Mouse (Mus musculus) left cerebral cortex, adult 8-10 months (tissue): ENCODE measurements at regions not wholly inside any gene's neighbourhood (a gene's known extent, or its start where the extent isn't known, plus 50 kb on each side); places are given as distances from the start of the nearest gene placed in this dataset.

Experiments
- DNase-seq, 2 experiments: peaks; one replicate each; pipeline ENCODE4 v3.0.0; 2022; ENCODE audit warnings: low spot score in 2 of 2

DNA sequence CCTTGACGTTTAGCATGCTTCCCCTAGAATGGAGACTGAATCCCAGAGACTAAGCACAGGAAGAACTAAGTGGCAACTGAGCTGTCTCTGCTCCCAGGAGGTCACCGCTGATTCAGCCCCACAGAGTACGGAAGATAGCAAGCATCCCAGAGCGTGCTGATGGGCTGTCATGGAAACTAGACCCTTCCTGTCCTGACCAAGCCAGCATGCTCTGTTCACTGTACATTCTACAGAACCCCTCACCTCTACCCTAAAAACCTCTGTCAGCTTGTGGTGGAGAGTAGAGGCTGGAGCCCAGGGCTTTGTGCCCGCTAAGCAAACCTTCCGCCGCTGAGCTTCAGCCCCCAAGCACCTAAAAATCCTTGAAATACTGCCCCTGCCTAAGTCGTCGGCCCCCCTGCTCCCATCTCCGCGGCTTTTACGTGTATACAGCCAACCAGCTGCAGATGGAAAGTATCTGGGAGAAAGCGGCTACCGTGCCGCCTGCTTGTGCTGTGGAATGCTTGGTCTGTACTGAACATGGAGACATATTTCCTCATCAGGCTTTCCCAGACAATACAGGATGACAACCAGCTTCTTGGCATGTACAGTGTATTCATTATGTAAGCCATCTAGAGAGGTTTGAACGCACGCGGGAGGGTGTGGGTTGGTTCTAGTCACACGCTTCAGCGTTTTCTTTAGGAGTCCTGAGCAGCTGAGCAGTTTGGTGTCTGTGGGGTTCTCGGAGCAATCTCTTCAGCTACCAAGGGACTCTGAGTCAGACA, 237.1 kb downstream of the Tshz3 start:
- peak; percentile 17 to 83 for DNase-seq

DNA sequence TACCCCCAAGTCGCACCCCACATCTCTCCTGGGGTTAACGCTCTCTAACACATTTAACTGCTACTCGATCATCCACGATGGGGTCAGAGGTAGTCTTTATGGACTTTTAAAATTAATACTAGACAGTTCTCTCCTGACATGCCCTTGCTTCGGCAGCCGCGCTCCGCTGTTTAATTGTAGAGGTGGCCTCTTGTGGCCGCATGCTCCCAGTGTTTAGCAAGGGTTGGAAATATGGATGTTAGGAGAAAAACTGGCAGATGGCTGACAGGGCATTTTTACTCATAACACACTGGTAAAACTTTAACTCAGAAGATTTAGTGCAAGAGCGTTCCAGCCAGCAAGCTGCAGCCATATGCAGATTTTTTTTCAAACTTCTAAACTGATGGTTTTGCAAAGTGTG, 242.7 kb downstream of the Tshz3 start:
- no peak for DNase-seq

DNA sequence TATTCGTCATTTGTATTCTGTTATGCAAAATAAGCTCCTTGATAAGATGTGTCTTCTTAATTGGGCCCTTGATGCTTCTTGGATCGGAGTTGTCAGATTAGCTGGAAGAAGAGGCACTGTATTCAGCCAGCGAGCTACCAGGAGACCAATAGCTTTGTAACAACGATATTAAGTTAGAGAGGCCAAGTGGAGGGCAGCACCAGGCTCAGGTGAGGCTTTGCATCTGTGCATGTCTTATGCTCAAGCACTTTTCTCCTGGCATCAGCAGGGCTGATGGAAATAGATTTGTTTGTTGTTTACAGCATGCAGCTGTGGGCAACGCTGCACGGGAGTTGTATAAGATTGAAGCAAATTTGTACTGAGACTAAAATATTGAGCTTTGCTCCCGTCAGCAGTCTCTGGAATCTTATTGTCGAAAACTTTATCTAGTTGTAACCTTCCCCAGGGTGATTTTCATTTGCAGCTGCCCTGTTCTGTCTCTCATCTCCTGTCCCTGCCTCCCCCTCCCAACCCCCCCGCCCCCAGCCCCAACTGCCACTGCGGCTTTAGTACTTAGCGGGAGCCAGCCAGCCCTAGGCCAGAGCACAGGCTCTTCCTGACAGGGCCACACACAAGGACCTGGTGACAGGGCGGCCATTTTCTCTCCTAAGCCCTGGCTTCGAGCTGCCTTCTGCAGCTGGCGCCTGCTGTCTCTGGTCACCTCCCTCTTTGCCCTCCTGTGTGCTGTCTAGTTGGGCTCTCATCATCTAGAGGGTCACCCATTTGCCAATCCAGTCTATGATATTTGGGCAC, 247.3 kb downstream of the Tshz3 start:
- DNase-seq: no peak

DNA sequence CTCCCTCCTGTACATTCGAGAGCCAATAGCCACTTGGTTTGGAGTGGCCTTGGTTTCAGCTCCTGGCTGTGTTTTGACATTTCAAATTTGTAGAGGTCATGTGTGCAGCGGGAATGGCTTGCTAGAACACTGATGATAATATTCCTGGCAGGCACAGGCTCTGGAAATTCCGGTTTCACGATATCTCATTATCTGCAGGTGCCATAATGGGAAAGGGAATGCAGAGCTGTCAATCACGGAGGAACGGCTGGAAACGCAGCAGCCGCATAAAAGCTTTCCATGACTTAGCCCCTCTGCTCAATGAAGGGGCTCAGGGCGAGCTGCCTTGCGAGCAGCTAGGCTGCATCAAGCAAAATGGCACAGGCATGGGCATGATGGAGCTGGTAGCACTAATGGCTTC, 251.6 kb downstream of the Tshz3 start:
- no peak for DNase-seq

DNA sequence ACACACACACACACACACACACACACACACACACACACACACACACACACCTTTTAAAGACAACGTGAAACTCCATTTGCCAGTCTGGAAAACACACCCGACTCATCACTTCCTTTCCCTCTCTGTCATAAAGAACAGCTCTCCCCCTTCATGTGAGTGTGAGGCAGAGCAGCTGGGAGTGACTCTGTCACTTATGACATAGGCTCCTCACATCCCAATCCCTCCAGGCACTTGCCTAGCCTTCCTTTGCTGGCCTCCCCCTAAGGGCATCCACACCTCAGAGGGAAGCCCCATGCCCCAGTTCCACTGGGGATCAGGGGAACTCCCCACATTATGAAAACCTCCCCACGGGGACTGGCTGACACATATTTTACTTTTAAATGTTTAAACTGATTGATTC, 257.5 kb downstream of the Tshz3 start:
- no peak for DNase-seq

DNA sequence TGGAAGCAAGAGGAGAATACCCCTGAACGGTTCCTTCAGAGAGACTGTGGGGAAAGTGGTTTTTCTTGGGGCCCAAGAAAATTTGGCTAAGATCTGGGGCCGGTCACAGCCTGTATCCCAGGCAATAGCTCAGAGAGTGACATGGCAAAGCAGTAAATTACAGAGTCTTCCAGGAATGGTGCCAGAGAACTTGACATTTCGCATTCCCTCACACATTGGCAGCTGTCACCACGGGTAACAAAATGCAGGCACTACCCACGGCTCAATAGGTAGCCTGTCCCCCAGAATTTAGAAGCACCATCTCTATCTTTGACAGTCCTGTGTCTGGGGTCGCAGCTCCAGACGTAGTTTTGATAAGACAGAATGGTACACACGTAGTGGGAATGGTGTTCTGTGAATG, 260.3 kb downstream of the Tshz3 start:
- no peak for DNase-seq

DNA sequence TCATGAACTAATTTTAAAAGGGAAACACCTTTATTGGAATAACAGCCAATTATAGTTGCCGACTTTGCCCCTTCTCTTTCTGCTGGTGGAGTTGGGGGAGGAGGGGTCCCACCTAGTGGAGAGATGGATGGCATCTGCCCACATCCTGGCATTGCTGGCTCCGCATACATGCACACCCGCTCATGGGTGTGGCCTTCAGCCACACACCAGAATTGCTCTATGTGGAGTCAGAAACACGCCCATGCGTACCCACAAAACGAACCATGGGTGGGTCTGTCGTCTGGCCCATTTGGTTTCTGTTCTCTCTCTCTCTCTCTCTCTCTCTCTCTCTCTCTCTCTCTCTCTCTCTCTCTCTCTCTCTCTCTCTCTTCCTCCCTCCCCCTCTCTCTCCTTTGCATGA, 273.9 kb downstream of the Tshz3 start:
- no peak for DNase-seq

DNA sequence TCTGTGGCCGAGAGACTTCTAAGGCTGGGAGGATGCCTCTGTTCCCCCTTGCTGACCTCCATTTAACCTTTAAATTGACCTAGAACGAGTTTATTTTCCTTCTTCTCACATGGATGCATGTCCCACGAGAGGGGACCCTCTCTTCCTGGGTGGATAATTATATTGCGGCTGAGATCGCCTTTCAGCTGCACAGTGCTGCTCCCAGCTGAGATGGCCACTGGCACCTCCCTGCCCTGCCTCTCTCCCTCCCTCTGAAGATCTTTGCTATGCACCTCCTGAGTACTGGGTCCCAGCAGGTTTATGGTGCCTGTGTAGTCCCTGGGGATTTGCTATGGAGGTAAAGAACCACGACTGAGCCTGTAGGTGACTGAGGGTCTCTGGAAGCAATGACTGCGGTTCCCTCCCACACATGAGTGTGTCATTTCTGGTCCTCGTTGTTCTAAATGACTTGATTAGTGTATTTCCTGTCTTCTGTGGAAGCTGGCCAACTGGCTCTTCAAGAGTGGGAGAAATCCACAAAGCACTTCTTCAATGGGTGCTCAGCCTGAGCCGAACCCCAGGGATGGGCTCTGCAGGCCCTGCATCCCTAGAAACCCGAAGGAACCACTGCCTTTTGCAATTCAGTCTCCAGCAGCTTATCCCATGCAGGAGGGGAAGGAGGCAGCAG, 275.9 kb downstream of the Tshz3 start:
- no peak for DNase-seq

DNA sequence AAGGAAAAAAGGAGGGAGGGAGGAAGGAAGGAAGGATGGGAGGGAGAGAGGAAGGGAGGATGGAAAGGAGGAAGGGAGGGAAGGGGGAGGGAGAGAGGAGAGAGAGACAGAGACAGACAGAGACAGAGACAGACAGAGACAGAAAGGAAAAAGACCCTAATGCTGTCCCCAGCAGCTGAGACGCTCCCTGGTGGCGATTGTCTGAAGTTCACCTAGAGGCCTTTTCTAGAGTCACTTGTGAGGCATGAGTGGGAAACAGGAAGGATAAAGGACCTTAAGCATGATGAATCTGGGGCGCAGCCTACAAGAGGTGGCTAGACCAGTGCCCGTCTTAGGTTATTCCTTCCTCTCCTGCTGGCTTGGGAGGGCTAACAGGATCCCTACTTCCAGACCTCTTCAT, 276.7 kb downstream of the Tshz3 start:
- DNase-seq: peak in 1 of 2 experiments; percentile 13

DNA sequence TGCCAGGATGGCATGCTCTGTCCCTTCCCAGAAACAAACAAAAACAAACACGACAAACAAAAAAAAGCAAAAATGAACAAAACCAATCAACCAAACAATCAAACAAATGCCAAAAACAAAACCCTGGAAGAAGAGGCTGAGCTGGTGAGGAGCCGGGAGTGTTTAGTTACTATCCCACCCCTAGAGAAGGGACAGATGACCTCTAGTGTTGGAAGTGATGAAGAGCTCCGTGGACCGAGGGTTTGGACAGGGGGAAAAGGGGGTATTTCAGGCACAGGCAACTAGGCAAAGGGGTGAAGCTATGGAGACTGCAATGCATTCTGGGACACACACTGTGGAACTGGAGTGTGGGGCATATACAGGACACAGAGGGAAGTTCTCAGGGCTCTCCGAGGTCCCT, 277.6 kb downstream of the Tshz3 start:
- no peak for DNase-seq

DNA sequence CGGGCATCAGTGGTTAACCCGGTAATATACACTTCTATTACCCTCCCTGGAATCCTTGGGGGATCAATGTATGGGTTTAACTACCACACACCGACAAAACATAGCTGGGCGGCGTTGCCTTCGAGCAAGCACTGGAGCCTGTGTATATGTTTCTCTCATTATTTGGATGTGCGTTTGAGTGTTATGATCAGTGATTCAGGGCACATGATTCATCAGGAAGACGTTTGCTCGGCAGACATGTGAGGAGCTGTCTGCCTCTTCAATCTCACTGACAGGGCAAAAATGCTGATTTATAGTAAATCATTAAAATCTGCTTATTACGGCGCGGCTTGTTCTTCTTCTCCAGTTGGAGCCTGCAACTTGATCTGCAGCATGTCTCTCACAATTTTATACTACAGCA, 279.9 kb downstream of the Tshz3 start:
- DNase-seq: no peak

DNA sequence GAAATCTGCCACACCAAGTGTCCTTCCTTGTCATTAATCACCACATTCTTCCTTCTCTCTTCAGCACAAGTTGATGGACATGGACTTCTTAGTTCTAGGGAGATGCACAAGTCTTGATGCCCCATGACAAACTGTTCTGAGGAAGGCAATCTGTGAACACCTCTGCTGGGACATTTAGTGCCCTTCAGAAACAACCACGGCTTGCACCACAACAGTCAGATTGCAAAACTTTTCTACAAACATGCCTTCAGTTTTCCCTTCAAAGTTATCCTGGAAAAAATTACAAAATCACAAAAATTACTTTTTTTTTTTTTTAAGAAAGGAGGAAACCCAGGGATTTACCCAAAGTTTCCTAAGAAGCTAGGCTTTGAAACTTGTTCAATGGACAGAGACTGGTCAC, 291.5 kb downstream of the Tshz3 start:
- no peak for DNase-seq

DNA sequence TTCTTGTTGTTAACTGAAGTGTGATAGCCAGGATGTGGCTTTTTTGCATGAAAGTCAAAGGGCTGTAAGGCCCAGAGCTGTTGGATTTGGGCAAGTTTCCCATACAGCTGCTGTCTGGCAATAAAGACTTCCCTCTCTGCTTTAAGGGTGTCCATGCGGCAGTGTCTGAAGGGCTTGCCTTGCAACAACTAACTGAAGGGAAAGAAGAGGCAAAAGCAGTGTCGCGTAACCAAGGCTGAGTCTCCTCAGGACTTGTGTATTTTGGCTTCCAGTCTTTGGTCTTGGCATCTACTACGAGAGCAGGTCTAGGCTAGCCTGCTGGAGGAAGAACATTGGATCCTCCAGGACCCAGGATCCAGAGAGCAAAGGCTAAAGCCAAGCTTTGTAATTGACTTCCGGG, 306.7 kb downstream of the Tshz3 start:
- no peak for DNase-seq

DNA sequence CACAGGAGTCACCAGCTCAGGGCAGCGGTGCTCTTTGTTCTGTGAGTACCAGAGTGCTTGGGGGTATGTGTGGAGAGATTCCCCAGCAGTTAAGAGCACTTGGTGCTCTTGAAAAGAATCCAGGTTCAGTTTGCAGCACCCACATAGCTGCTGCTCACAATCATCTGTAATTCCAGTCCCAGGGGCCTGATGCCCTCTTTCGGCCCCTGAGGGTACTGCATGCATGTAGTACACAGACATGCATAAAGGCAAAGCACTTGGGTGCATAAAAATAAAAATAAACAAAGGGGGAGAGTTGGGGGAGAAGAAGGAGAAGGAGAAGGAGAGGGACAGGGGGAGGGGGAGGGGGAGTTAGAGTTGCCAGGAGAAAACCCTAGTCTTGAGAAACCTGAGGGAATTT, 307.8 kb downstream of the Tshz3 start:
- no peak for DNase-seq

DNA sequence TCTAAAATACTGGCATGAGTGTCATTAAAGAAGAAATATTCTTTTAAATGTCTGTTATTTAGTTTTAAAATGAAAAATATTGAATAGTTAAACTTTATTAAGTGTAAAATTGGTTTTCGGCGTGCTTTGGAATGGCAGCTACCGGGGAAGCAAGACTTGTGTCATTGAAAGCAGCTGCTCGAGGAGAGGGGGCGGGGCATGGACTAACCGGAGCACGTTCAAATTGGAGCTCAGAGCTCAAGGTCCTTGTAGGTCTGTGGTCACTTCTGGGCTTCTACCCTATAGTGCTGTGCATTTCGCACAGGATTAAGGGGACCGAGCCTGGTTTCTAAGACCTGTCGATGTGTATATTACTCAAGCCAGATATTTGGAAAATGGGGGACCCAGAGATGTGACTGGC, 309.0 kb downstream of the Tshz3 start:
- DNase-seq: no peak

DNA sequence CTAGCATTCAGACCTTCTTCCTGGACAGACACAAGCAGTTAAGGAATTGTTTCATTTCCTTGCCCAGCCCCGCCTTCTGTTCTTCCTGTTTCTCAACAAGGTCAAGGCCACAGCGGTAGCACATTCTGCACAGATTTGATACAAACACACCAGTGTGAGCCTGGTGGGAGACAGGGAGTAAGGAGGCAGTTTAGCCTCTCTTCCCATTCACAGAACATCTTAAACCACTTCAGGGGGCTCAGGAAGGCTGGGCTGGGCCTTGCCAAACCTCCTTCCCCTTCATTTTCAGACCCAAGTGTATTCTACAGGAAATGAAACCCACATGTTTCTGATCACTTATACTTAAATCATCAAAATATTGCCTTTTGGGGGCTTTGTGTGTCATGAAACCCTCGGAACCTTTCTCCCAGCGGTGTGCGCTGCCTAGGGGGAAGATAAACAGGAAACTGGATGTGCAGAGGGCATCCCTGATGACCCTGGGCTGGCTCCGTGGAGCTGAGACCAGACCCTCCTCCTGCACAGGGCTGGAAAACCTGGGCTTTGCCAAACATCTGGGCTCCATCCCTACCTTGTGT, 313.3 kb downstream of the Tshz3 start:
- no peak for DNase-seq

DNA sequence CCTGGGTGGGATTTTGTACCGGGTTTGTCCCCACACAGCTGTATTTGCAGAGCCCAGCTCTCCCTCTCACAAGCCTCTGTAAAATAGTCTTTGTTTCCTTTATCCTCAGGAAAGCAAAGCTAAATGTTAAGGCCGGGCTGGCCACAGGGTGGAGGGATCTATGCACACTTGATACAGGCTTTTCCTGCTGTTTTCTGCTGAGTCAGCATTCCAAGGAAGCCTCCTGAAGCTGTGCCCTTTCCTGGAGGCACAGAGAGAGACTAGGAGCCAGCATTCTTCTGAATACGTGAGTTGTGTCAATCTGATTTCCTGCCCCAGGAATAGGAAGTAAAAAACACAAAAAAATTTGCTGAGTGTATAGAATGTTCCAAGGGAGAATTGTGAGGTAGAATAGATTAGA, 322.2 kb downstream of the Tshz3 start:
- no peak for DNase-seq

DNA sequence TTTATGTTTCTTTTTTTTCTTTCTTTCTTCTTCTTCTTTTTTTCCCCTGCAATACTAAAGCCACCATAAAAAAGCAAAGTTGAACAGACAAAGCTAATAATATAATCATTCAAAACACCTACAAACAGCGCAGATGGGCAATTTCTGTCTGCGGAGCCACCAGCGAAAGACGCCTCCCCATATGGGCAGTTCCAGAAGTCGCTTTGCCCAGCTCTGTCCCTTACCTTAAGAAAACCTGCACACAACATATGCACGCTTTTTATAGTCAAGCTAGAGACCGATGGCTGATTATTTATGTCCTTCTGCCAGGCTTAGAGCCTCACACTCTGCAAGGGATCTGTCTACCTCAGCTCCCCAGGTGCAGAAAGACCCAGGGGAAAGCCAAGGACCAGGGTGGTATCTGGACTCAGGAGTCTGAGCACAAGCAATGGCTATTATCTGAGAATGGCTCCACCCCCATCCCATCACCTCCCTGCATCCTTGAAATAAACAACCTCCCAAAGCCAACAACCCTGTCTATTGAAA, 326.6 kb downstream of the Tshz3 start:
- peak in 1 of 2 experiments; percentile 39 for DNase-seq

DNA sequence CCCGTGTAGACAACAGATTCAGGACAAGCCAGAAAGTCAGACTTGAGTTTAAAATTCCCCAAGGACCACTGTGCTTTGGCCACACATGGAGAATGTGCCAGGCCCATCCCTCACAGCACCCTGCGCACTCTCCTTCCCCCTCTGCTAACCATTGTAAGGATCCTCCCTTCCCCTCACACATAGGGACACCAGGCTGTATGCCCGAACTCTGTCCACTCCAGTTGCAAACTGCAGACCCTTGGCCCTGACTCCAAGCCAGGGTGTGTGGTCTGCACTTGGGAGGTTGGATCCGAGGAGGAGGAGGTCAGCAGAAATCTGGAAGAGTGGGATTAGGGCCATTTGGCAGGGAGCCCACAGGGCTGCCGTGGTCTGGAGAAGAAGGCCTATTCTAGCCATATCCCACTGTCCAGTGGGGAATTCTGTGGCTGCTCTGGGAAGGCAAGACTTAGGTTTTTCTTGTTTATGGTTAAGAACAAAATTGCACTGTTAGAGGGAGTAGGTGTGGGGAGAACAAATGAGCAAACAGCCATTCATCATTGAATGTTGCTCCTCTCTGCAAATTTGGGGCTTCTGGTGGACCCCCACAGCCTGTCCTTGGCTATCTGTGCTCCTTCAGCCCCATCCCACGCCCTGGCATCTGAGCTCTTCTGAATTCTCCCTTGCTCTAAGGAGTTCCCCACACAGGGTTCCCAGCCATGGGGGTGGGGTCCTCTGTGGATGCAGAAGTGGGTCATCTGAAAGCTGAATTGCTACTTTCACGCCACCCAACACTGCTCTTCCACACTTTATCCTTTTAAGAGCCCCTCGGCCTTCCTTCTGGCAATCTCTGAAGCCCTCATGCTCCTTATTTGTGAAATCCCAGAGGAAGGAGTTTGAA, 366.9 kb downstream of the Tshz3 start:
- no peak for DNase-seq

DNA sequence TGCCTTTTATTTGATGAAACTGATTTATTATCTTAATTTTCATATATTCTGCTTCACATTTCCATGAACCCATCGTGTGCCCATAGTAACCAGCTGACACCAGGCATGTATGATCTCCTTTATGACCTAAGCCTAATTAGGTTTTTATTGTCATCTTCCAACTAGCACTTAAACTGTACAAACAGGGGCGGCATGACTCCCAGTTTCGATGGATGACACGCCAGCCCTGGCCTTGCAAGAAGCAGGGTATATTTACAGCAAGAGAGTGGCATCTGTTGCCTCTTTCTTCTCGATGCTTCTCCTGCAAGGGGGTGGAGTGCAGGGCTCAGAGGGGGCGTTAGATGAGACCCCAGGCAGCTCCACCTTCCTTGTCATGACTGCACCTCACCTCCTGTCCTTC, 379.8 kb downstream of the Tshz3 start:
- DNase-seq: no peak

DNA sequence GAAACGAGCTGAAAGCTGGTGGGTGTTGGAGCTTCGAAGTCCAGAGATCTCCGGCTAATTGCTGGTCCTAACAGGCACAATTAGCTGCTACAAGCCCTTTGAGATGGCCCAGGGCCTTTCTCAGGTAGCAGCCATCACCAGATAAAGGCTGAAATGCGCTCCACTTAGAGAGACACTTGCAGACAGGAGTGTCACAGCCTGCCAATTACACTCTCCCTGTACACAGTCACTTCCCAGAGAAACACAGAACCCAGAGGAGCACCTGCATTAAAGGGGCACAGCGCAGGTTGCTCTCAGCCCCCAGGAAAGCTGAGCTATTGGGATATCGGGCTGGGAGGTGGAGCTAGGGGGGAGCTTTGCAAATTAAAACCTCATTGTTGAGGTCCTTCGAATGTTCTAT, 380.2 kb downstream of the Tshz3 start:
- DNase-seq: no peak
